Mouse (Mus musculus) heart, postnatal 10 days (tissue): Measurements from ENCODE around the gene Prdx3. TPM values are rescaled to one million over a fixed set of nuclear protein-coding genes. Genes with fewer than 3 reads are reported as not detected.

Source experiments
- DNase-seq, 2 experiments: peaks; one replicate each; pipeline ENCODE4 v3.0.0; 2021
- intact Hi-C: fragments of 180-260 bp; cut with DNase I; formaldehyde crosslinking; loops from one replicate; pipeline ENCODE4 v1.15.1; 2025
- total RNA-seq, 2 experiments: library from RNA; stranded (reverse); gene quantifications; 2 replicates each; pipeline ENCODE4 v1.2.3; 2021

The Prdx3 gene
- total RNA-seq, result 100 to 1,000 TPM; 248 to 255 TPM

DNA sequence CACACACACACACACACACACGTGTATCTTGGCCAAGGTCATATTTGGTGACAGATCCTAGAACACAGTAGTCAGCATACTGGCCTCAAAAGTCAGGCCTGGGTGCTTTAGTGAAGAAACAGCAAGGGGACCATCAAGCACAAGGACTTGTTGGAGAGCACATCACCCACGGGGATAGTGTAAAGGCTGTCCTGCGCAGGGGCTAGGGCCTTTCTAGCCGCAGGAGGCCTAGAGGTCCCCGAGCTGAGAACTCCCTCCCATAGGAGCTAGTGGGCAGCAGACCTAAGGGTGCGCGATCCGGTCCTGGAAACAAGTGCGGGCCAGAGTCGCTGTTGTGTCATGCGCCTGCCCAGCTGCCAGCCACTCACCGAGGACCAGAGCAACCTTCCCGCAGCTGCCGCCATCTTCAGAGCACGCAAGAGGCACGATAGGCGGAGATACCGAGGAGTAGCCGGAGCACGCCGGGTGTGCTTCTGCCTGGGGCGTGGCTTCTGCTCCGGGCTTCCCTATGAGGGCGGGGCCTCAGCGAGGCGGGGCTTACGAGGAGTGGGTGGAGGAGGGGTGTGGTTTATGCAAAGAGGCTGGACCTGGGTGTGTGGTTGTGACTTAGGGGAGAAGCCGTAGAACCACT, at the start of gene Prdx3:
Prdx3 (minus strand) TSS at position 493 of the 631 bp plus-strand sequence.
- DNase-seq, result peak; percentile 98
- intact Hi-C loops, result no loop called here

DNA sequence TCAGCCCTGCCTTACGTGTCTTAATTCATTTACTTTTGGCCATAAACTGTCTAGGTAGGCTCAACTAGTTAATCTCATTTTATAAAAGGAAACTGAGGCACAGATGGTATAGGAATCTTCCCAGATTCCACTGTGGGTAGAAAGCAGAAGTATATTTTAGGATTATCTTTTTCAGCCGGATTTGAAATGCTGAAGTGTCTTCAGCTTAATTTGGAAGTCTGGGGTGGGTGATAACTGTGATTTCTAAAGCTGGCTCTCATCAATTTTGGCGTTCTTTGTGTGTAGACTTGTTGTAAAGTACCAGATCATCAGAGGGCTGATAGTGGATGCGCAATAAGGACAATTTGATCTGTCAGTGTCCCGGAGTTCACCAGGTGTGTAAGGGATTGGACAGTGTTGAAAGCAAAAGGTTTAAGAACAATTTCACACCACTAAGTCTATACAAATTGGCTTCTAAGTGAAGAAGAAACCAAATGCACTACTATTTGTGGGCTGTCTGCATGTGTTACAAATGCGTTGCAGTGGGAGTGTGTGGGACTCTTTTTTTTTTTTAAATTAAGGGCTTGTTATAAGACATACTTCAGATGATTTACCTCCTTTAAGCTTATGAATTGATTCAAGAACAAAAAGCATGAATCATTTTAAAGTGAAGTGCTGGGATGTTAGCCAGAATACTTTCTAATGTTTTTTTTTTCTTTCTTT, 42.7 kb upstream of the Prdx3 start:
- intact Hi-C loops, result no loop called here
- no peak for DNase-seq

DNA sequence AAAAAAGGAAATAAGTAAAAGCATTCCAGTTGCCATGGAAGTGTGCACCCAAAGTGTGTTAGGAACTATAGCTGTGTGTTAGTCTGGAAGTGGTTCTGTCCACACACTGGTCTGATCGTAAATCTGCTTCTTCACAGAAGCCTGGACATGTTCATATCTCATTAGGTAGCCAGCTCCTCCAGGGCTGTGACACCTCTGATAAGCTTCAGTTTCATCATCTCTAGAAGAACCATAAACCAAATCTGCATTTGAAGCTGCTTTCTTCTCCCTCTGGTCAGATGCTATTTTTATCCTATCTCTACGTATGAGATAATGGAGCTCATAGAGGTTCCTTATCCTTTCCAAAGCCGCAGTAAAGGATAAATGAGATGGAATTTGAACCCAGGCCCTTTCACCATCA, 41.5 kb upstream of the Prdx3 start:
- intact Hi-C loops, result loop anchor here (2.0 kb wide), 1 partner anchor 29 kb away; no protein-coding TSS in a partner anchor
- DNase-seq, result no peak

DNA sequence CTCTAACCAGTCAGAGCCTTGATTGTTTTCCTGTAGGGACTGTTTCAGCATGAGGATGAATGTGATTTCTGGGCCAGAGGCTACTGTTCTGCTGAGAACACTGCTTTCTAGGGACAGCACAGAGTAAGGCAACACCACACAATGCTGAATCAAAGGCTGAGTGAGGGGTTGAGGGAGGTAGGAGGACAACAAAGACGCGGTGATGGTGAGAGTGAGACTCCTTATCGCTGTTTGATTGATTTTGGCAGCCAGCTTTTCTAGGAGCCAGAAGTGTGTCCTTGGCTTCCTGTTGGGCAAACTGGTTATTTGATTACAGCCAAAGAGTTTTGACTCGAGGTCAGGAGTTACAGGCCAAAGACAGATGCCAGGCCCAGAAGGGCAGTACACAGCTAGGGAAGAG, 40.9 kb upstream of the Prdx3 start:
- peak; percentile 38 to 40 for DNase-seq
- intact Hi-C loops, result loop anchor here (2.0 kb wide), 1 partner anchor 30 kb away; no protein-coding TSS in a partner anchor

DNA sequence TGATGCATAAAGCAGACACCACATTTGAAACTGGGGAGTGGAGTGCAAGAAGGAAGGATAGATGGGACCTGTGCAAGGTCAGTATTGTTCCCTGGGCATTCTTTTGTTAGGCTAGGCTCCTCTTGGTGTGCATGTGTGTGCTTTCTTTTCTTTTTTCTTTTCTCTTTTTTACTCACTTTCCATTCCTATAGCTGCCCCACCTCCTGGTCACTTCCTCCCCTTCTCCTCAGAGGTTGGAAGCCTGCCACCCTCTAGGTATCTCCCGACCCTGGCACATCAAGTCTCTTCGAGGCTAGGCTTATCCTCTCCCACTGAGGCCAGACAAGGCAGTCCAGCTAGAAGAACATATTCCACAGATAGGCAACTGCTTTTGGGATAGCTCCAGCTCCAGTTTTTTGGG, 37.3 kb upstream of the Prdx3 start:
- intact Hi-C loops, result no loop called here

DNA sequence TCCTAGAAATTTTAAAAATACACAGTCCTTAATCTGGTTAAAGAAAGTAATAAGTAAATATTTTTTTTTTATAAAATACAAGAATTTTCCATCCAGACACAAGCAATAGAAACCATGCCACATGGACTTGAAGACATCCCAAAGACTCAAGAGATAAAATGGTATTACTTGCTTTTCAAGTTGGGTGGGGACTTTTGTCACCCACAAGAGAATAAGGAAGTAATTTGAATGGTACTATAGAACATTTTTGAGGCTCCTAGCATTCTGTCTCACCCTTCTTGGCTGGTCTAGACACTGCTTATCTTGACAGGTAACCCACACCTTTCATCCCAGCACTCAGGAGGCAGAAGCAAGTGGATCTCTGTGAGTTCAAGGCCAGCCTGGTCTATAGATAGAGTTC, 35.9 kb upstream of the Prdx3 start:
- DNase-seq, result no peak
- intact Hi-C loops, result no loop called here

More for the DNA sequence above, 37.3 kb upstream of the Prdx3 start:
- DNase-seq, result no peak

DNA sequence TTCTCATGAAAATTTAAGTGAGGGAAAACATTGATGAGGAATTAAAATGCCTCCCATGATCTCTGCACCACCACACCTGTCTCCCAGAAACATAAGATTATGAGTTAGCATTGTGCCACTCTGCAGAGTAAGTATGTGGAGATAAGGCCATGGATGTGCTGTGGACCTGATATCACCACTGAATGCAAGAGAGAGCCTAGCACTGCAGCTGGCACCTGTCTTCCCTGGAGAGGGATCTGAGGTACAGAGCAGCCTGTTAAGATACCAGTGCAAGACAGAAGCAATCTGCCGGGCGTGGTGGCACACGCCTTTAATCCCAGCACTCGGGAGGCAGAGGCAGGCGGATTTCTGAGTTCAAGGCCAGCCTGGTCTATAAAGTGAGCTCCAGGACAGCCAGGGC, 31.1 kb upstream of the Prdx3 start:
- intact Hi-C loops, result no loop called here
- DNase-seq, result no peak

DNA sequence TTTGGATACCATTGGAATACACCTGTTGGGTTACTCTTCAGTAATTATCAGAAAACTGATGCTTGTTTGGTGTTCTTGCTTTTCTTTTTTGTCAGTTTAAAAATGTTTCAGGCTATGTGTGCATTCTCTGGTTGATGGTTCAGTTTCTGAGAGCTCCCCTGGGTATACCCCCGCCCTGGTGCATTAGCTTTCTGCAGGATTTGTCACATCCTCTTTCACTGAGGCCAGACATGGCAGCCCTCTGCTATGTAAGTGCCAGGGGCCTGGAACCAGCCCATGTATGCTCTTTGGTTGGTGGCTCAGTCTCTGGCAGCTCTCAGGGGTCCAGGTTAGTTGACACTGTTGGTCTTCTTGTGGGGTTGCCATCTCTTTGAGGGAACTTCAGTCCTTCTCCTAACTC, 29.6 kb upstream of the Prdx3 start:
- DNase-seq, result no peak
- intact Hi-C loops, result no loop called here

DNA sequence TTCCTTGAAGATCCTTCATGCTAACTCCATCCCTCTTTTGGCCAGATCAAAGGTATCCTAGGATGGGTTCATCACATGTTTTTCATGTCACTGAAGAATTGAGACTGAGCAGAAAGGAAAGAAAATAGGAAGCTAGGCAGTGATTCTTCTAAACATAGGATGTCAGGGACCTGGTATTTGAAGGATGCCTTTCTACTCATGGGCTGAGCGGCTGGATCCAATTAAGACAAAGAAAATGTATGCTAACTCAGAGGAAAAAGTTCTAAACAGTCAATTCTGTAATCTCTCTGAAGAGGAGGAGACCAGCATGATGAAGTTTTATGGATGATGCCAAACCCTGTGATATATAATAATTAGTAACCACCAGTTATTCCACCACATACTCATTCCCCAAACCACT, 28.8 kb upstream of the Prdx3 start:
- no peak for DNase-seq
- intact Hi-C loops, result no loop called here

DNA sequence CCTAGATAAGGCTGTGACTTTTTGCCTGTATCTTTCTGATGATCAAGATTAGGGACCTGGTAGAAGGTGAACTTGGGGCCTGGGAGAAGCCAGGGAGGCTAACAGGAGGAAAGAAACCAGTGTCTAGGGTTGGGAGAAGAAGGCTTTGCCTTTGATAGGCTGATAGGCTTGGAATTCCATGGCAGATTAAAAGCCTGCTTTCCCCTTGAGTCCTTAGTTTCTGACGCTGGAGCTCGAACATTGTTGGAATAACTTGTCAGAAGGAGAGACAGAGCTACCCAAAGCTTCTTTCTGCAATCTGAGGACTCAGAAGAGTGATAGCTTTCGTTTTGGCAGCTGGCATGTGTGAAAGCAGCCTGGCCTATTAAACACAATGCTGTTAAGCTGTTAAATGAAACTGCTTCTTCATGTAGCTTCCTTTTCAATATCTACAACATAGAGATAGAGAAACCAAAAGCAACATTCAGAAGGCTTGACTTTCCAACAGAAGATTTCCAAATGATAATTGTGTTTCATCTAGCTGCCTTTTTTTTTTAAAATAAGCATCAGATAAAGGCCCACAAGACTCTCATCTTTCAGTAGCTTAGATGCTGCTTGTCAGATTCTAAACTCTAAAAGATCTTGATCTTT, 21.0 kb upstream of the Prdx3 start:
- DNase-seq, result peak; percentile 19 to 26
- intact Hi-C loops, result no loop called here

DNA sequence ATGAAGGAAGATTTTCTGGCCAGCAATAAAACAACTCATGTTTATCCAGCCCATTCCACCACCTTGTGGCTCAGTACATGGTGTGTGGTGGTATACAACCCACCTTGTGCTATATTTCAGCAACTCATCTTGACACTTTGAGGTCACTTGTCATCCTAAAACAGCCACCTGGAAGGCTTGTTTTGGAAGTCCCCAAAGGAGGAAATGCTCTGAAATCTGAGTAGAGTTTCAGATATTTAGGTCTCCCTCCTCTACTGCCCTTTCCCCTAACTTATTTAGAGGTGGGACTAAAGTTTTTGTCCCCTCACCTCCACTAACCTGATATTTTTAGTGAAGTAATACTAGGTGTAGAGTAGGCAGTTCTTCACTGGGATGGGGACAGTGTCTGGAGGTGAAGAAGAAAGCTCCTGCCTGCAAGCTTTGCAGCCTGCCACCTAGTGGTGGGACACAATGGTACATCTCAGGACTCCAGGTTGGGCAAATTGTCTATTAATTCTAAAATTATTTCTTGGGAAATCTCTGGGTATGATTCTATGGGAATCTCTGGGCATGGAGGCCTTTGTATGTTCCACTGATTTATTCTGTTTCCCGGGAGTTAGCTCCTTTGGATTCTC, 17.7 kb upstream of the Prdx3 start:
- intact Hi-C loops, result loop anchor here (2.0 kb wide), 1 partner anchor 55 kb away; no protein-coding TSS in a partner anchor
- peak; percentile 72 to 77 for DNase-seq

DNA sequence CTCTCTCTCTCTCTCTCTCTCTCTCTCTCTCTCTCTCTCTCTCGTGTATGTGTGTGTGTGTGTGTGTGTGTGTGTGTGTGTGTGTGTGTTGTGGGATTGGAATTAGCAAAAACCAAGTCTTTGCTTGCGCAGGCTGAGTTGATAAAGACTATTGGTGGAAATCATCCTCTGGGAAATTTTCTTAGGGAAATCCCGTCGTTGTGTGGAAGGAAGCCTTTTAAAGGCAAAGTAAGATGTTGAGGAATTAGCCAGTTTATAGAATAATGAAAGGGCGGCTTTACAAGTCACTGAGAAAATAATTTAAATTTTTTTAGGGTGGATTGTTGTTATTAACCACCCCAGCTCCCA, 16.7 kb upstream of the Prdx3 start:
- DNase-seq, result peak; percentile 36 to 41
- intact Hi-C loops, result loop anchor here (2.0 kb wide), 1 partner anchor 56 kb away; no protein-coding TSS in a partner anchor

DNA sequence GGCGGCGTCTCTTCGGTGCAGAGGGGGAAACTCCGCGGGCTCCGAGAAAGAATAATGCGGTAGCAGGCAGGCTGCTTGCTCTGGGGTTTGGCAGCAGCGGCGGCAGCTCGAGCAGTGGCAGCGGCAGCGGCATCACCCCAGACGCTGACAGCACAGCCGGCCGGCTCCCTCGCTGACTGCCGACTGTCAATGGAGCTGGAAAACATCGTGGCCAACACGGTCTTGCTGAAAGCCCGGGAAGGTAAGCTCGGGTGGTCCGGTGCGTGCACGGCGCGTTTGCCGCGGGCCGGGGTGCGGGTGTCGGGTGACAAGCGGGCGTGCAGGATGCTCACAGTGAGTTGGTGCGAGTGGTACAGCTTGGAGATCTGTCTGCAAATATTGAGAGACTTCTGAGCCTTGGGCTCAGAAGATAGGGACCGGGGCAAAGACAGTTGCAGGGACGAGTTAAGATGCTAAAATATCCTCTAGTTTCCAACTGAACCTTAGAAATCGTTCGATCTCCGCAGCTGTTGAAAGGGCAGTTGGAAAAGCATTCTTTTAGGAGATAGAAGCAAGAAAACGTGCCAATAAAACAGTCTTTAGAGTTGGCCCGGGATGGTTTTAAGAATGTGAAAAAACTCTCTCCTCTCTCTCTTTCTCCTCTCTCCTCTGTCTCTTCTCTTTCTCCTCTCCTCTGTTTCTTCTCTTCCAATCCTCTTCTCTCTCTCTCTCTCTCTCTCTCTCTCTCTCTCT, 16.2 kb upstream of the Prdx3 start:
- DNase-seq, result peak in 1 of 2 experiments; percentile 65
- intact Hi-C loops, result loop anchor here (2.0 kb wide), 1 partner anchor 56 kb away; no protein-coding TSS in a partner anchor

DNA sequence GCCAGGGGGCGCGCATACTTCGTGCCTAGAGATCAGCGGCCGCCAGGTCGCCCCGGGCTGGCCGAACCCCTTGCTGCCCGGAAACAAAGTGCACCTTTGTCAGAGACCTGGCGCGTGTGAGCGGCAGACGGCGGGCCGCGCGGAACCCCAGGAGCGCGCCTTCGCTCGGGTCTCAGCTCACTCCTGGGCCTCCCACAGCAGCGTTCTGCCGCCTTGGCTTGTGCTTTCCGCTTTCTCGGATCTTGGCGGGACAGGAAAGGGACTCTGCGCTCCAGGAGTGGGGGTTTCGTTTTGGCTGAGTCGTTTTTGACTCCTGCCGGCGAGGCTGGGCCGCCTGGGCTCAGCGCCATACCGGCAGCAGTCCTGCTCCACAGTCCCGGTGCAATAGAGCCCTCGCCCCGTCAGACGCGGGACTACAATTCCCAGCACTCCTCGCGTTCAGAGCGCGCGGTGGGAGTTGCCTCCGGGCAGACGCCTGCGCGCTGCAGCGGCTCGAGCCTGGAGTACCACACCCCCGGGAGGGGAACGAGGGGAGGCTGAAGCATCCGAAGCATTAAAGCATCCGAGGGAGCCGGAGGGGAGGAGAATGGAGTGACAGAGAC, 15.5 kb upstream of the Prdx3 start, which contains the start of gene Grk5:
Grk5 (plus strand) TSS at position 36 of the 602 bp plus-strand sequence.
- DNase-seq, result peak; percentile 97
- intact Hi-C loops, result loop anchor here (1.0 to 10.0 kb wide), 4 partner anchors 57 to 335 kb away; partner anchors contain the start of gene Csf2ra

DNA sequence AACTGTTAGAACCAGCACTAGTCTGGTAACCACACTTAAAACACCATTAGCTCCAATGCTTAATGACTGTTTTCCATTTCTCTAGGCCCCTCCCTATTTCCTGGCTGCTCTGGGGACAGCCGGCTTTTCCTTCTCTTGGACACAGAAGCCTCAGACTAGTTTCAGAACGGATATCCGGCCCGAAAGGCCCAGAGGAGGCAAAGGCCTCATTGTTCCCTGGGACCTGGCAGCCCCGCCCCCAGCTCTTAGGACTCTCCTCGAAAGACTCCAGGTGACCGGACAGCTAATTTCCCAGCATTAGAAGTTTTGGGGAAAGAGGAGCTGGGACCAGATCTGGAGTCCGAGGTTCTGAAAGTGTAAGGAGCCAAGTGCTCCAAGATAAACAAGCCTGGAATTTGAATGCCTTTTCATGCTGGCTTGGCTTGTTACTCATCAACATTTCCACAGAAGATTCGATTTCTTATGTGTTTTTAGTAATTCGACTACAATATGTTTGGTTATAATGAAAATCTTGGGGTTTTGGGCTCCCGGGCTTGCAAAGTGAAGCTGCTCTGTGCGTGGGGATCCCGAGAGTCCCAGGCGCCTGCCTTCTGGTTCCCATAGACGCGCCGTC, 14.9 kb upstream of the Prdx3 start:
- DNase-seq, result peak; percentile 77 to 81
- intact Hi-C loops, result loop anchor here (1.0 to 10.0 kb wide), 3 partner anchors 176 to 336 kb away; partner anchors contain the start of gene Csf2ra

DNA sequence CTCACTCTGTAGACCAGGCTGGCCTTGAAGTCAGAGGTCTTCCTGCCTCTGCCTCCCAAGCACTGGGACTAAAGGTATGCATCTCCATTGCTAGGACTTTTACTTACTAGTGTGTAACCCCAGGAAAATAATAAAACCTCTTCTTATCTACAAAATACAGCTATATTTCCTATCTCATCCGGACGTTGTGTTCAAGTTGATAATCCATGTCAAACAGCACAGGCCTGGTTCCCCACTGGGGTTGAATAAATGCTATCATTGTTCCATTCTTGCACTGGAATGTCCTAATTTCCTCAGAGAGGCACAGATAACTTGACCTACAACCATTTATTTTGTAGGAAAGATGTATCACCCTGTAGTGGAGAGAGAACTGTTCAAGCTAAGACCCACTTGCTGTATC, 13.3 kb upstream of the Prdx3 start:
- intact Hi-C loops, result loop anchor here (2.0 to 10.0 kb wide), 2 partner anchors 177 to 337 kb away; partner anchors contain the start of gene Csf2ra

DNA sequence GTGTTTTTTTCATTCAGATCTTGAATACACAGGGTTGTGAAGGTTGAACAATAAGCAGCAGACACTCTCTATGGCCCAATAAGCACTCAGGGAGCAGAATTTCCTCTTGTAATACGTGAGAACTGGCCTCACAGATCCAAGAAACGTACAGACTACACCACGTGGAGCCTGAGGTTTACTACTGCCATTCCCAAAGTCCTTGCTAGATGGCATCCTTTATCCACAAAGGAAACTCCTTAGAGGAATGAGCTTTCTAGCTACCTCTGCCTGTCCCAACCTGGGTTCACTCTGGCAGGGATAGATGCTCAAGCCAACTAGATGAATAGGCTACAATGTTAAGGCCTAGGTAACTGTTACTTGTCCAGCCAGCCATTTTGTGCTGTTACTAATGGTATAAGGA, 8.8 kb upstream of the Prdx3 start:
- DNase-seq, result peak; percentile 65 to 69
- intact Hi-C loops, result loop anchor here (1.0 to 10.0 kb wide), 2 partner anchors 214 to 342 kb away; partner anchors contain the start of gene Csf2ra

More for the DNA sequence above, 13.3 kb upstream of the Prdx3 start:
- DNase-seq, result no peak

DNA sequence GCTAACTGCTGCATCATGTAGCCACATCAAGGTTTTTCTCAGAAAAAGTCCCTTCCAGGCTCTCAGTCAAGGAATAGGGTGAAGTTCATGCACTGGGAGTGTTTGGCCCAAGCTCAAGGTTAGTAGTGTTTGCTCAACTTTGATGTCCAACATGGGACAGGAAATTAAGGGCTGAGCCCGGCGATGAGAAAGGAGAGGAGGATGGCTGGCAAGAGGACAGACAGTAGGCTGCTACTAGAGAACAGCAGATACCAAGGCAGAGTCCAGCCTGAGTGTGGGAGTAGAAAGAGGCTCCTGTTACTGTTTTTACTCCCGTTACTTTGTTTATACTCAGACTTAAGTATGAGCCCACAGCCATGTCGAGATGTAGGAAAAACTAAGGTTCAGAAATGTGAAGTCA, 855 bp downstream of the Prdx3 start:
- intact Hi-C loops, result no loop called here
- DNase-seq, result peak in 1 of 2 experiments; percentile 45

DNA sequence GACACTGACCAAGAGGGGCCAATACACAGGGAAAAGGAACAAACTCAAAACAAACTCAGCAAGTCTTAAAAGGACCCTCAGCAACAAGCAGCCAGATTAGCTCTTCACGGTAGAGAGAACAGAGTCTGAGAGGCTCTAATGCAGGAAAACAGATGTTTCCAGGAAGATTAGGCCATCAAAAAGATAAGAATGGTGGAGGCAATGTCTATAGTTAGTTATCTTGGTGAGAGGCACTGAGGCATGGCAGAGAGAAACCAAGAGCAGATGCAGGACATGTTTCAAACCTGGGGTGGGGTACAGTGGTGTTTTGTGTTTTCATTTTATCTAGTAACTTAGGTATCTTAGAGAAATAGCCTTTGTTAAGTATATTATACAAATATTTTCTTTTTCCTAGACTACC, 2.1 kb downstream of the Prdx3 start:
- intact Hi-C loops, result no loop called here
- no peak for DNase-seq
